Mouse (Mus musculus) gastrocnemius, postnatal 25 days (tissue): ENCODE data around the gene Vgll4. TPM values are rescaled to one million over a fixed set of nuclear protein-coding genes. Genes with fewer than 3 reads are reported as not detected.

Experiments
- total RNA-seq, 2 experiments: library from RNA; stranded (reverse); gene quantifications; 1 replicate in 1 of 2; 2 replicates in 1 of 2; pipeline ENCODE4 v1.2.3; 2021

Vgll4 gene
- total RNA-seq, 2 experiments from 2014 or later, result 13.3 to 13.9 TPM

Other genes with a start within 250 kb of the Vgll4 start
- 1 to 10 TPM; 7.2 to 7.9 TPM for gene Tamm41, start 67.9 kb upstream of the Vgll4 start, total RNA-seq
- gene Syn2, start 164.9 kb upstream of the Vgll4 start, total RNA-seq, result 1 to 10 TPM; 1.8 to 2.7 TPM